Mouse (Mus musculus) midbrain, embryonic 16.5 days (tissue): ENCODE measurements at regions not wholly inside any gene's neighbourhood (a gene's known extent, or its start where the extent isn't known, plus 50 kb on each side); places are given as distances from the start of the nearest gene placed in this dataset.

Experiments used
- ATAC-seq: fragments of 200-750 bp; cut with Nextera tagmentation; 2 replicates; pipeline ENCODE4 v1.8.0; 2017; ENCODE audit warnings: moderate TSS enrichment
- H3K27ac ChIP-seq: fragments of 300-500 bp; sonication (generic); 2 replicates; pipeline ENCODE4 v1.5.1; 2014; ENCODE audit warnings: mild to moderate bottlenecking, low read length, mixed read lengths
- H3K27me3 ChIP-seq: fragments of 300-500 bp; sonication (generic); 2 replicates; pipeline ENCODE4 v1.6.1; 2014; ENCODE audit warnings: low read depth, low read length, mixed read lengths; ENCODE audit not compliant: control insufficient read depth, insufficient read depth
- H3K36me3 ChIP-seq: fragments of 300-500 bp; sonication (generic); 2 replicates; pipeline ENCODE4 v1.6.1; 2014; ENCODE audit warnings: mild to moderate bottlenecking, low read length, moderate library complexity, mixed read lengths; ENCODE audit not compliant: control insufficient read depth, insufficient read depth
- H3K4me1 ChIP-seq: fragments of 300-500 bp; sonication (generic); 2 replicates; pipeline ENCODE4 v1.6.1; 2014; ENCODE audit warnings: mild to moderate bottlenecking, low read length, mixed read lengths; ENCODE audit not compliant: control insufficient read depth, insufficient read depth
- H3K4me2 ChIP-seq: fragments of 300-500 bp; sonication (generic); 2 replicates; pipeline ENCODE4 v1.6.1; 2014; ENCODE audit warnings: mild to moderate bottlenecking, low read length, mixed read lengths
- H3K4me3 ChIP-seq: fragments of 300-500 bp; sonication (generic); 2 replicates; pipeline ENCODE4 v1.5.1; 2014; ENCODE audit warnings: low read depth, mild to moderate bottlenecking, low read length, moderate library complexity, mixed read lengths
- H3K9ac ChIP-seq: fragments of 300-500 bp; sonication (generic); 2 replicates; pipeline ENCODE4 v1.6.1; 2014; ENCODE audit warnings: low read depth, low read length, mixed read lengths
- H3K9me3 ChIP-seq: fragments of 300-500 bp; sonication (generic); replicated peaks from 2 replicates; pipeline ENCODE4 v1.6.1; 2014; ENCODE audit warnings: mild to moderate bottlenecking, low read length, mixed read lengths; ENCODE audit not compliant: control insufficient read depth, poor library complexity, severe bottlenecking
- WGBS: fragments of 180-500 bp; shearing (Covaris S2); extraction: QIAGEN DNeasy Blood & Tissue Kit; methylation state at CpG from one replicate; pipeline ENCODE4 v1.1.7; 2014; 5-methylcytosine and 5-hydroxymethylcytosine counted together

- no peak overlapping the region for H3K4me3 ChIP-seq
- H3K4me2 ChIP-seq: no peak overlapping the region
- no peak overlapping the region for H3K9ac ChIP-seq
- H3K27ac ChIP-seq: no peak overlapping the region
- H3K4me1 ChIP-seq: no peaks in the 10 kb centered on the region
- H3K36me3 ChIP-seq: no peaks in the 10 kb centered on the region
- WGBS: 51% methylated on average over 2 of the region's 2 CpGs
- ATAC-seq: no peak
- no peaks in the 10 kb centered on the region for H3K9me3 ChIP-seq
- no peaks in the 10 kb centered on the region for H3K27me3 ChIP-seq
Observed at GRCm38 (mm10) chr2:117652647-117653046, 309.8 kb upstream of the Rasgrp1 start.

DNA sequence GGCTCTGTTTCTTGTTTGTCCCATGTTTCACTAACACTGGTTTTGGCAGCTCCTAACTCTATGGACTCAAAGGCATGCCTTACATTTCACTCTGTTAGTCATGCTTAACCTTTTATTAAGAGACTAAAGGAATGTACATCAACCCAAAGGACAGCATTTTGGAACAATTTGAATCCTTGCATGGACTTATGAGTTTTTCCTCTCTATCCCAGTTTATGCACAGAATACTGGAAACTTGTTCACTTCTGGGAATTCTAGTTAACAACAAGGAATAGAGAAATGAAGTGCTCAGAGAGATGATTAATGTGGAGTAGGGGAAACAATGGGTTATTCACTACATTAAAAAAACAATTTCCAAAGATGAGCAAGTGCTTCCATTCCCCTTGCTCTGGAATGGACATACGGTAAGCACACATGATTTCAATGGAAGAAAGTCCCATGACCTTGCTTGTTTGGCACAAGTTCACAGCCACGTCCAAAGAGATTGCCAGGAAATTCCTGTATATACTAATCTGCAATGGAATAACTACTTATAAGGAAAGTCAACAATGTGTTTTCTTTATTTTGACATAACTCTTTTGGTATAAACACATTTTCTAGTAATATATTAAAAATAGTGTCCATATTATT, 313.9 kb upstream of the Rasgrp1 start:
- Histone ChIP-seq H3K36me3 (no peaks in the 10 kb centered on the region), H3K4me2 (no peak overlapping the region), H3K9me3 (no peaks in the 10 kb centered on the region), H3K27ac (no peak overlapping the region), H3K4me1 (no peaks in the 10 kb centered on the region), H3K27me3 (no peaks in the 10 kb centered on the region), H3K9ac (no peak overlapping the region), H3K4me3 (no peak overlapping the region)
- no peak for ATAC-seq
- WGBS: 81% methylated on average over 2 of the region's 2 CpGs

GRCm38 (mm10) chr2:117660217-117660924, 317.6 kb upstream of the Rasgrp1 start:
- Histone ChIP-seq H3K4me1 (no peaks in the 10 kb centered on the region), H3K9me3 (no peaks in the 10 kb centered on the region), H3K4me3 (no peak overlapping the region), H3K27me3 (no peaks in the 10 kb centered on the region), H3K36me3 (no peaks in the 10 kb centered on the region), H3K27ac (no peak overlapping the region), H3K9ac (no peak overlapping the region), H3K4me2 (no peak overlapping the region)
- ATAC-seq: no peak
- WGBS: 88% methylated on average over 3 of the region's 3 CpGs

DNA sequence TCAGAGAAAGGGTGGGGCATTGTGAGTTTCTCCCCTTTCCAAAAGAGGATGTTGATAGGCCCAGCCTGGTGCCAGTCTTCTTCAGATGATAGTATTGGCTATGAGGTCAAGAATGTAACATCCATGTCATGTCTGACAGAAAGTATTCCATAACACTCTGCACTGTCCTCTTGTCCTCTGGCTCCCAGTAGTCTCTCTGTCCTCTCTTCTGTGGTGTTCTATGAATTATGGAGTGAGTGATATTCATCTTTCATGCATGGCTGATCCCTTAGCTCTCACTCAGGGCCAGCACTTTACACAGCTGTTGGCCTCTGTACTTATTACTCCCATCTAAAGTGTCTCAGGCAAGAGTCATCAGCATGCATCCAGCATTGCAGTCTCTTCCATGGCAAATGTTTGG, 319.9 kb upstream of the Rasgrp1 start:
- Histone ChIP-seq H3K9ac (no peak overlapping the region), H3K4me3 (no peak overlapping the region), H3K27ac (no peak overlapping the region), H3K4me2 (no peak overlapping the region), H3K27me3 (no peaks in the 10 kb centered on the region), H3K9me3 (no peaks in the 10 kb centered on the region), H3K36me3 (no peaks in the 10 kb centered on the region), H3K4me1 (no peaks in the 10 kb centered on the region)
- ATAC-seq: no peak

GRCm38 (mm10) chr2:117666528-117666927, 323.7 kb upstream of the Rasgrp1 start:
- Histone ChIP-seq H3K36me3 (no peaks in the 10 kb centered on the region), H3K4me1 (no peaks in the 10 kb centered on the region), H3K4me2 (no peak overlapping the region), H3K4me3 (no peak overlapping the region), H3K9ac (no peak overlapping the region), H3K27me3 (no peaks in the 10 kb centered on the region), H3K27ac (no peak overlapping the region), H3K9me3 (no peaks in the 10 kb centered on the region)
- no peak for ATAC-seq
- 72% methylated on average over 3 of the region's 3 CpGs for WGBS

GRCm38 (mm10) chr2:117668137-117668536, 325.3 kb upstream of the Rasgrp1 start:
- no peak overlapping the region for H3K4me2 ChIP-seq
- H3K9ac ChIP-seq: no peak overlapping the region
- no peaks in the 10 kb centered on the region for H3K9me3 ChIP-seq
- no peak overlapping the region for H3K27ac ChIP-seq
- H3K27me3 ChIP-seq: no peaks in the 10 kb centered on the region
- H3K4me1 ChIP-seq: no peaks in the 10 kb centered on the region
- no peak for ATAC-seq
- H3K4me3 ChIP-seq: no peak overlapping the region
- H3K36me3 ChIP-seq: no peaks in the 10 kb centered on the region

DNA sequence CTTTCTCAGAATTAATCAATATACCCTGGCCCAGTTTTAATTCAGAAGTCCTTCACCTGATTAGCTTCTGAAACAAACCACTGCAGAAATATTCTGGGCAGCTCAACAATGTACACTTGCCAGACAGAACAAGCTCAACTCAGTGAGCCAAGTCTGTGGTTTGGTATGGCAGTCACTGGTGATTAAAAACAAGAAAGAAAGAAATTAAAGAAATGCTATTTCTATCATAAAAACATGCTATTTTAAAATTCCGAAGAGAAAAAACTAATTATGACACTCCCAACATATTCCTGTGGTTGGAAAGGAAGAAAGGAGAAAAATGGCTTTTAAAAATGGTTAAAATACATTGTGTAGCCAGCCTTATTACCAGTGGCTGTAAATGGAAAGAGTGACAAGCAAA, 332.1 kb upstream of the Rasgrp1 start:
- WGBS: 79% methylated on average over 1 of the region's 1 CpGs
- no peak overlapping the region for H3K4me3 ChIP-seq
- no peak overlapping the region for H3K4me2 ChIP-seq
- no peak overlapping the region for H3K9ac ChIP-seq
- no peaks in the 10 kb centered on the region for H3K27me3 ChIP-seq
- H3K4me1 ChIP-seq: no peaks in the 10 kb centered on the region
- no peaks in the 10 kb centered on the region for H3K36me3 ChIP-seq
- no peak for ATAC-seq
- no peaks in the 10 kb centered on the region for H3K9me3 ChIP-seq
- H3K27ac ChIP-seq: no peak overlapping the region

GRCm38 (mm10) chr2:117678650-117679049, 335.8 kb upstream of the Rasgrp1 start:
- 79% methylated on average over 4 of the region's 4 CpGs for WGBS
- ATAC-seq: no peak

GRCm38 (mm10) chr2:117685836-117686453, 343.1 kb upstream of the Rasgrp1 start:
- Histone ChIP-seq H3K36me3 (no peaks in the 10 kb centered on the region), H3K27me3 (no peaks in the 10 kb centered on the region)
- ATAC-seq: no peak

More at GRCm38 (mm10) chr2:117678650-117679049, 335.8 kb upstream of the Rasgrp1 start:
- Histone ChIP-seq H3K9ac (no peak overlapping the region), H3K27me3 (no peaks in the 10 kb centered on the region), H3K27ac (no peak overlapping the region), H3K9me3 (0 out of 2 replicates have a peak, but pooled peaks cover 1% of the 10 kb centered on the region), H3K4me2 (no peak overlapping the region), H3K36me3 (no peaks in the 10 kb centered on the region), H3K4me3 (no peak overlapping the region), H3K4me1 (no peaks in the 10 kb centered on the region)

More at GRCm38 (mm10) chr2:117685836-117686453, 343.1 kb upstream of the Rasgrp1 start:
- no peak overlapping the region for H3K4me2 ChIP-seq
- no peak overlapping the region for H3K27ac ChIP-seq
- no peak overlapping the region for H3K9ac ChIP-seq
- no peaks in the 10 kb centered on the region for H3K4me1 ChIP-seq
- WGBS: 80% methylated on average over 4 of the region's 4 CpGs
- H3K9me3 ChIP-seq: 0 out of 2 replicates have a peak, but pooled peaks cover 4% of the 10 kb centered on the region
- no peak overlapping the region for H3K4me3 ChIP-seq
